Mouse (Mus musculus) myocyte (in vitro differentiated cells): ENCODE measurements around the gene Abcc4. TPM values are rescaled to one million over a fixed set of nuclear protein-coding genes. Genes with fewer than 3 reads are reported as not detected.

Experiments used
- H3K27me3 ChIP-seq: one replicate; pipeline ENCODE4 v1.6.1; 2011; ENCODE audit not compliant: control insufficient read depth, insufficient read depth, insufficient read length
- H3K36me3 ChIP-seq: one replicate; pipeline ENCODE4 v1.6.1; 2011; ENCODE audit not compliant: control insufficient read depth, insufficient read depth
- H3K4me2 ChIP-seq: one replicate; pipeline ENCODE4 v1.6.1; 2011; ENCODE audit warnings: low read depth, control low read depth
- H3K4me3 ChIP-seq: one replicate; pipeline ENCODE4 v1.5.1; 2011; ENCODE audit warnings: mild to moderate bottlenecking, control low read depth, moderate library complexity
- H3K79me2 ChIP-seq: one replicate; pipeline ENCODE4 v1.6.1; 2011; ENCODE audit not compliant: control insufficient read depth, insufficient read depth
- H3ac ChIP-seq: one replicate; pipeline ENCODE4 v1.6.1; 2011; ENCODE audit not compliant: control insufficient read depth, insufficient read length
- CEBPB ChIP-seq: IDR thresholded peaks from 2 replicates; pipeline ENCODE4 v1.6.1; 2011; ENCODE audit warnings: mild to moderate bottlenecking, moderate library complexity; ENCODE audit not compliant: poor library complexity, insufficient read depth, severe bottlenecking
- E2F4 ChIP-seq: IDR thresholded peaks from one replicate; pipeline ENCODE4 v1.6.1; 2011; ENCODE audit warnings: mild to moderate bottlenecking, control low read depth, moderate library complexity; ENCODE audit not compliant: insufficient read depth
- MAX ChIP-seq: IDR thresholded peaks from one replicate; pipeline ENCODE4 v1.6.1; 2011; ENCODE audit warnings: low read depth, mild to moderate bottlenecking, control low read depth
- MYOD1 ChIP-seq, 3 experiments: IDR thresholded peaks; one replicate each; pipeline ENCODE4 v1.6.1; 2011; ENCODE audit warnings: control low read depth in 2 of 3, low read depth in 2 of 3, mild to moderate bottlenecking in 2 of 3, moderate library complexity in 1 of 3; ENCODE audit not compliant: insufficient read length in 2 of 3, control insufficient read depth in 1 of 3
- MYOG ChIP-seq, 3 experiments: IDR thresholded peaks; one replicate each; pipeline ENCODE4 v1.6.1; 2011; ENCODE audit warnings: control low read depth in 2 of 3, low read depth in 2 of 3, mild to moderate bottlenecking in 2 of 3; ENCODE audit not compliant: insufficient read length in 2 of 3, control insufficient read depth in 1 of 3, insufficient read depth in 1 of 3
- POLR2A ChIP-seq: IDR thresholded peaks from one replicate; pipeline ENCODE4 v1.6.1; 2011; ENCODE audit warnings: low read depth, mild to moderate bottlenecking, control low read depth, moderate library complexity; ENCODE audit not compliant: insufficient read length
- POLR2AphosphoS2 ChIP-seq: IDR thresholded peaks from one replicate; pipeline ENCODE4 v1.6.1; 2011; ENCODE audit warnings: low read depth, control low read depth; ENCODE audit not compliant: insufficient read length
- REST ChIP-seq: IDR thresholded peaks from one replicate; pipeline ENCODE4 v1.6.1; 2011; ENCODE audit warnings: mild to moderate bottlenecking, control low read depth, moderate library complexity; ENCODE audit not compliant: insufficient read depth, insufficient read length
- SRF ChIP-seq: IDR thresholded peaks from one replicate; pipeline ENCODE4 v1.6.1; 2011; ENCODE audit warnings: low read depth; ENCODE audit not compliant: control insufficient read depth, insufficient read length
- TCF12 ChIP-seq: IDR thresholded peaks from one replicate; pipeline ENCODE4 v1.6.1; 2011; ENCODE audit warnings: mild to moderate bottlenecking, control low read depth; ENCODE audit not compliant: poor library complexity, insufficient read depth, severe bottlenecking
- TCF3 ChIP-seq: IDR thresholded peaks from one replicate; pipeline ENCODE4 v1.6.1; 2011; ENCODE audit warnings: low read depth, control low read depth; ENCODE audit not compliant: insufficient read length
- USF1 ChIP-seq: IDR thresholded peaks from one replicate; pipeline ENCODE4 v1.6.1; 2011; ENCODE audit warnings: low read depth, mild to moderate bottlenecking, control low read depth, moderate library complexity
- polyA plus RNA-seq: library from polyadenylated mRNA; unstranded; fragments of >200 nt; fragmentation: generic; extraction: Trizol; gene quantifications from one replicate; pipeline ENCODE4 v1.2.1, GENCODE M21; 2012; ENCODE audit warnings: missing spikeins

Abcc4 gene
- polyA plus RNA-seq, 1 experiment, result 6.3 TPM

GRCm38 (mm10) chr14:118437156-118437931, 268.7 kb downstream of the Abcc4 start:
- no peak for TF ChIP-seq TCF12
- TF ChIP-seq E2F4, result no peak
- no peak for TF ChIP-seq POLR2AphosphoS2
- no peak for TF ChIP-seq REST
- no peak for TF ChIP-seq POLR2A
- TF ChIP-seq SRF, result no peak
- TF ChIP-seq MAX, result no peak
- H3K27me3 ChIP-seq, result peaks cover 24% of the 10 kb centered on the region

GRCm38 (mm10) chr14:118436791-118437155, 269.2 kb downstream of the Abcc4 start:
- Histone ChIP-seq H3K4me3 (no peak overlapping the region), H3K27me3 (peaks cover 24% of the 10 kb centered on the region), H3K79me2 (no peaks in the 10 kb centered on the region), H3ac (peak overlapping the region; percentile 14), H3K4me2 (peak overlapping the region; percentile 44), H3K36me3 (no peaks in the 10 kb centered on the region)
- TF ChIP-seq MYOG (IDR thresholded peaks at IDR 0.05; ENCODE audit: control insufficient read depth in 1 of 3, insufficient read depth in 1 of 3, insufficient read length in 2 of 3, low read depth in 2 of 3), result peak in 2 of 3 experiments; percentile 50 to 59
- TF ChIP-seq POLR2AphosphoS2, result no peak
- TF ChIP-seq MYOD1 (IDR thresholded peaks at IDR 0.05; ENCODE audit: control insufficient read depth in 1 of 3, insufficient read length in 2 of 3, low read depth in 2 of 3), result peak in 2 of 3 experiments; percentile 23 to 61
- TF ChIP-seq MAX, result no peak

More at GRCm38 (mm10) chr14:118437156-118437931, 268.7 kb downstream of the Abcc4 start:
- H3ac ChIP-seq, result peak overlapping the region; percentile 14
- H3K36me3 ChIP-seq, result no peaks in the 10 kb centered on the region
- peak overlapping the region; percentile 44 for H3K4me2 ChIP-seq
- H3K79me2 ChIP-seq, result no peaks in the 10 kb centered on the region
- no peak overlapping the region for H3K4me3 ChIP-seq

GRCm38 (mm10) chr14:118435676-118436330, 270.2 kb downstream of the Abcc4 start:
- no peak for TF ChIP-seq USF1
- TF ChIP-seq SRF, result no peak
- TF ChIP-seq E2F4, result no peak
- TF ChIP-seq POLR2AphosphoS2, result no peak
- TF ChIP-seq POLR2A, result no peak
- no peak for TF ChIP-seq MYOG (IDR thresholded peaks at IDR 0.05; ENCODE audit: control insufficient read depth in 1 of 3, insufficient read depth in 1 of 3, insufficient read length in 2 of 3, low read depth in 2 of 3)
- no peak for TF ChIP-seq MYOD1 (IDR thresholded peaks at IDR 0.05; ENCODE audit: control insufficient read depth in 1 of 3, insufficient read length in 2 of 3, low read depth in 2 of 3)
- no peak for TF ChIP-seq TCF3
- TF ChIP-seq CEBPB, result no peak
- TF ChIP-seq TCF12, result no peak
- no peak for TF ChIP-seq MAX
- TF ChIP-seq REST, result no peak
- peaks cover 24% of the 10 kb centered on the region for H3K27me3 ChIP-seq

GRCm38 (mm10) chr14:118434842-118435241, 271.2 kb downstream of the Abcc4 start:
- Histone ChIP-seq H3K27me3 (peaks cover 24% of the 10 kb centered on the region), H3K79me2 (no peaks in the 10 kb centered on the region), H3ac (no peak overlapping the region), H3K4me2 (no peak overlapping the region), H3K4me3 (no peak overlapping the region), H3K36me3 (no peaks in the 10 kb centered on the region)
- TF ChIP-seq USF1, result no peak
- TF ChIP-seq TCF3, result no peak
- TF ChIP-seq POLR2AphosphoS2, result no peak
- no peak for TF ChIP-seq REST
- TF ChIP-seq SRF, result no peak
- no peak for TF ChIP-seq POLR2A
- TF ChIP-seq MAX, result no peak
- no peak for TF ChIP-seq E2F4
- no peak for TF ChIP-seq MYOD1 (IDR thresholded peaks at IDR 0.05; ENCODE audit: control insufficient read depth in 1 of 3, insufficient read length in 2 of 3, low read depth in 2 of 3)
- no peak for TF ChIP-seq TCF12
- TF ChIP-seq MYOG (IDR thresholded peaks at IDR 0.05; ENCODE audit: control insufficient read depth in 1 of 3, insufficient read depth in 1 of 3, insufficient read length in 2 of 3, low read depth in 2 of 3), result no peak
- TF ChIP-seq CEBPB, result no peak

More at GRCm38 (mm10) chr14:118435676-118436330, 270.2 kb downstream of the Abcc4 start:
- Histone ChIP-seq H3K4me2 (no peak overlapping the region), H3K36me3 (no peaks in the 10 kb centered on the region), H3K79me2 (no peaks in the 10 kb centered on the region), H3ac (no peak overlapping the region), H3K4me3 (no peak overlapping the region)

- Histone ChIP-seq H3ac (no peak overlapping the region), H3K36me3 (no peaks in the 10 kb centered on the region), H3K4me2 (no peak overlapping the region), H3K27me3 (peaks cover 16% of the 10 kb centered on the region), H3K4me3 (no peak overlapping the region), H3K79me2 (no peaks in the 10 kb centered on the region)
- TF ChIP-seq SRF (no peak), TCF12 (no peak), USF1 (no peak), POLR2AphosphoS2 (no peak), CEBPB (no peak), E2F4 (no peak), MYOD1 (IDR thresholded peaks at IDR 0.05; ENCODE audit: control insufficient read depth in 1 of 3, insufficient read length in 2 of 3, low read depth in 2 of 3) (no peak), MAX (no peak), REST (no peak), MYOG (IDR thresholded peaks at IDR 0.05; ENCODE audit: control insufficient read depth in 1 of 3, insufficient read depth in 1 of 3, insufficient read length in 2 of 3, low read depth in 2 of 3) (no peak), POLR2A (no peak), TCF3 (no peak)
These were observed 272.2 kb downstream of the Abcc4 start for GRCm38 (mm10) chr14:118433848-118434247.
